Mouse (Mus musculus): ENCODE data around the gene Upk1a. TPM values are rescaled to one million over a fixed set of nuclear protein-coding genes. Genes with fewer than 3 reads are reported as not detected.
A peak's percentile ranks its signal among the peaks of the same experiment; 100 is the strongest.

Upk1a gene
- polyA plus RNA-seq, 1 experiment = 2.8 TPM

GRCm38 (mm10) chr7:30634621-30635020 lies 22.0 kb upstream of the Upk1a start:
- H3K4me3 ChIP-seq (ENCODE audit: low read depth, low read length) = peak overlapping the region; percentile 26
- no peaks in the 10 kb centered on the region for H3K36me3 ChIP-seq (ENCODE audit: control insufficient read depth, insufficient read depth, low read length, poor library complexity, severe bottlenecking)
- no peaks in the 10 kb centered on the region for H3K27me3 ChIP-seq (ENCODE audit: control insufficient read depth, insufficient read depth, low read length, poor library complexity, severe bottlenecking)
- no peaks in the 10 kb centered on the region for H3K9me3 ChIP-seq (replicated peaks; ENCODE audit: control insufficient read depth, insufficient read depth, low read length, poor library complexity, severe bottlenecking)
- TF ChIP-seq CTCF (IDR thresholded peaks at IDR 0.05; ENCODE audit: low read depth, low read length) (peak; percentile 82), EP300 (IDR thresholded peaks at IDR 0.05; ENCODE audit: insufficient read depth, low read depth, low read length) (no peak), POLR2A (IDR thresholded peaks at IDR 0.05; ENCODE audit: insufficient read depth, low read length) (no peak)
- peaks cover 2% of the 10 kb centered on the region for H3K4me1 ChIP-seq (ENCODE audit: control insufficient read depth, insufficient read depth, low read length)
- peak overlapping the region; percentile 30; the same call in 1 of the 2 replicates for H3K9ac ChIP-seq (ENCODE audit: low read depth, poor library complexity, severe bottlenecking)
- no peak overlapping the region for H3K27ac ChIP-seq (ENCODE audit: insufficient read depth, low read length)

- H3K9me3 ChIP-seq (replicated peaks; ENCODE audit: control insufficient read depth, insufficient read depth, low read length, poor library complexity, severe bottlenecking) = no peaks in the 10 kb centered on the region
- no peak overlapping the region for H3K27ac ChIP-seq (ENCODE audit: insufficient read depth, low read length)
- H3K4me1 ChIP-seq (ENCODE audit: control insufficient read depth, insufficient read depth, low read length) = peaks cover 1% of the 10 kb centered on the region
- H3K36me3 ChIP-seq (ENCODE audit: control insufficient read depth, insufficient read depth, low read length, poor library complexity, severe bottlenecking) = no peaks in the 10 kb centered on the region
- peak overlapping the region; percentile 11; the same call in 1 of the 2 replicates for H3K9ac ChIP-seq (ENCODE audit: low read depth, poor library complexity, severe bottlenecking)
- TF ChIP-seq CTCF (IDR thresholded peaks at IDR 0.05; ENCODE audit: low read depth, low read length) (no peak), EP300 (IDR thresholded peaks at IDR 0.05; ENCODE audit: insufficient read depth, low read depth, low read length) (no peak), POLR2A (IDR thresholded peaks at IDR 0.05; ENCODE audit: insufficient read depth, low read length) (no peak)
- H3K4me3 ChIP-seq (ENCODE audit: low read depth, low read length) = peak overlapping the region; percentile 21
- H3K27me3 ChIP-seq (ENCODE audit: control insufficient read depth, insufficient read depth, low read length, poor library complexity, severe bottlenecking) = no peaks in the 10 kb centered on the region
Measured at GRCm38 (mm10) chr7:30633762-30634412, 21.2 kb upstream of the Upk1a start.

- H3K4me3 ChIP-seq (ENCODE audit: low read depth, low read length) = no peak overlapping the region
- no peaks in the 10 kb centered on the region for H3K4me1 ChIP-seq (ENCODE audit: control insufficient read depth, insufficient read depth, low read length)
- no peaks in the 10 kb centered on the region for H3K9me3 ChIP-seq (replicated peaks; ENCODE audit: control insufficient read depth, insufficient read depth, low read length, poor library complexity, severe bottlenecking)
- H3K9ac ChIP-seq (ENCODE audit: low read depth, poor library complexity, severe bottlenecking) = no peak overlapping the region
- peaks cover 3% of the 10 kb centered on the region; the same call in 1 of the 2 replicates for H3K36me3 ChIP-seq (ENCODE audit: control insufficient read depth, insufficient read depth, low read length, poor library complexity, severe bottlenecking)
- H3K27ac ChIP-seq (ENCODE audit: insufficient read depth, low read length) = no peak overlapping the region
- H3K27me3 ChIP-seq (ENCODE audit: control insufficient read depth, insufficient read depth, low read length, poor library complexity, severe bottlenecking) = no peaks in the 10 kb centered on the region
- TF ChIP-seq POLR2A (IDR thresholded peaks at IDR 0.05; ENCODE audit: insufficient read depth, low read length) (no peak), CTCF (IDR thresholded peaks at IDR 0.05; ENCODE audit: low read depth, low read length) (no peak), EP300 (IDR thresholded peaks at IDR 0.05; ENCODE audit: insufficient read depth, low read depth, low read length) (no peak)
Measured at GRCm38 (mm10) chr7:30629013-30629412, 16.4 kb upstream of the Upk1a start.

- no peaks in the 10 kb centered on the region for H3K27me3 ChIP-seq (ENCODE audit: control insufficient read depth, insufficient read depth, low read length, poor library complexity, severe bottlenecking)
Measured at GRCm38 (mm10) chr7:30626647-30627046, 14.0 kb upstream of the Upk1a start.

GRCm38 (mm10) chr7:30625530-30626384 lies 13.1 kb upstream of the Upk1a start, which contains the start of gene Cox6b1:
Cox6b1 (minus strand) TSS chr7:30626151.
- Histone ChIP-seq H3K9ac (ENCODE audit: low read depth, poor library complexity, severe bottlenecking) (peak within 1 kb of the TSS; percentile 81), H3K36me3 (ENCODE audit: control insufficient read depth, insufficient read depth, low read length, poor library complexity, severe bottlenecking) (peaks cover 16% of the 10 kb centered on the region), H3K27me3 (ENCODE audit: control insufficient read depth, insufficient read depth, low read length, poor library complexity, severe bottlenecking) (no peaks in the 10 kb centered on the region), H3K9me3 (replicated peaks; ENCODE audit: control insufficient read depth, insufficient read depth, low read length, poor library complexity, severe bottlenecking) (no peaks in the 10 kb centered on the region), H3K4me3 (ENCODE audit: low read depth, low read length) (peak within 1 kb of the TSS; percentile 96), H3K27ac (ENCODE audit: insufficient read depth, low read length) (peak within 1 kb of the TSS; percentile 67; the same call in 1 of the 2 replicates), H3K4me1 (ENCODE audit: control insufficient read depth, insufficient read depth, low read length) (no peaks in the 10 kb centered on the region)
- TF ChIP-seq EP300 (IDR thresholded peaks at IDR 0.05; ENCODE audit: insufficient read depth, low read depth, low read length) = no peak
- TF ChIP-seq POLR2A (IDR thresholded peaks at IDR 0.05; ENCODE audit: insufficient read depth, low read length) = peak; percentile 39

More at GRCm38 (mm10) chr7:30626647-30627046, 14.0 kb upstream of the Upk1a start:
- H3K4me3 ChIP-seq (ENCODE audit: low read depth, low read length) = no peak overlapping the region
- TF ChIP-seq POLR2A (IDR thresholded peaks at IDR 0.05; ENCODE audit: insufficient read depth, low read length) (no peak), EP300 (IDR thresholded peaks at IDR 0.05; ENCODE audit: insufficient read depth, low read depth, low read length) (no peak), CTCF (IDR thresholded peaks at IDR 0.05; ENCODE audit: low read depth, low read length) (no peak)
- H3K4me1 ChIP-seq (ENCODE audit: control insufficient read depth, insufficient read depth, low read length) = no peaks in the 10 kb centered on the region
- H3K9ac ChIP-seq (ENCODE audit: low read depth, poor library complexity, severe bottlenecking) = peak overlapping the region; percentile 81; the same call in 1 of the 2 replicates
- H3K27ac ChIP-seq (ENCODE audit: insufficient read depth, low read length) = peak overlapping the region; percentile 67; the same call in 1 of the 2 replicates
- H3K36me3 ChIP-seq (ENCODE audit: control insufficient read depth, insufficient read depth, low read length, poor library complexity, severe bottlenecking) = peaks cover 16% of the 10 kb centered on the region
- H3K9me3 ChIP-seq (replicated peaks; ENCODE audit: control insufficient read depth, insufficient read depth, low read length, poor library complexity, severe bottlenecking) = no peaks in the 10 kb centered on the region

Measured in ES-Bruce4 (cell line).